Mouse (Mus musculus): ENCODE data around the gene Strn4. TPM values are rescaled to one million over a fixed set of nuclear protein-coding genes. Genes with fewer than 3 reads are reported as not detected.

The Strn4 gene
- total and polyA plus RNA-seq, 2 experiments from 2014 or later: 61.1 to 128 TPM

GRCm38 (mm10) chr7:16842645-16843063 lies 27.0 kb downstream of the Strn4 start, which contains the start of gene Prkd2:
Gene Prkd2 (plus strand): TSS chr7:16842902.
- H3K4me2 ChIP-seq (ENCODE audit: low read depth, low read length): peak within 1 kb of the TSS; percentile 96
- H3K9me3 ChIP-seq (replicated peaks; ENCODE audit: control insufficient read depth, low read length): no peaks in the 10 kb centered on the region
- TF ChIP-seq EP300 (IDR thresholded peaks at IDR 0.05; ENCODE audit: low read depth) (no peak), CTCF (IDR thresholded peaks at IDR 0.05; ENCODE audit: low read depth) (no peak)
- WGBS: under 1% methylated on average over 31 of the region's 32 CpGs
- ATAC-seq (ENCODE audit: insufficient read depth, low read depth): peak; percentile 85
- peaks cover 10% of the 10 kb centered on the region; the same call in 1 of the 2 replicates for H3K4me1 ChIP-seq (ENCODE audit: control insufficient read depth, insufficient read depth)
- H3K27me3 ChIP-seq (ENCODE audit: control insufficient read depth, insufficient read depth, low read length): no peaks in the 10 kb centered on the region
- peak; percentile 91 for DNase-seq (ENCODE audit: low spot score)
- peak within 1 kb of the TSS; percentile 84 for H3K4me3 ChIP-seq (ENCODE audit: low read depth, low read length)
- H3K9ac ChIP-seq (replicated peaks; ENCODE audit: low read depth, low read length): peak within 1 kb of the TSS; percentile 83
- peak within 1 kb of the TSS; percentile 90 for H3K27ac ChIP-seq (ENCODE audit: low read depth)
- H3K36me3 ChIP-seq (replicated peaks; ENCODE audit: control insufficient read depth, insufficient read depth, low read length): peaks cover 48% of the 10 kb centered on the region

DNA sequence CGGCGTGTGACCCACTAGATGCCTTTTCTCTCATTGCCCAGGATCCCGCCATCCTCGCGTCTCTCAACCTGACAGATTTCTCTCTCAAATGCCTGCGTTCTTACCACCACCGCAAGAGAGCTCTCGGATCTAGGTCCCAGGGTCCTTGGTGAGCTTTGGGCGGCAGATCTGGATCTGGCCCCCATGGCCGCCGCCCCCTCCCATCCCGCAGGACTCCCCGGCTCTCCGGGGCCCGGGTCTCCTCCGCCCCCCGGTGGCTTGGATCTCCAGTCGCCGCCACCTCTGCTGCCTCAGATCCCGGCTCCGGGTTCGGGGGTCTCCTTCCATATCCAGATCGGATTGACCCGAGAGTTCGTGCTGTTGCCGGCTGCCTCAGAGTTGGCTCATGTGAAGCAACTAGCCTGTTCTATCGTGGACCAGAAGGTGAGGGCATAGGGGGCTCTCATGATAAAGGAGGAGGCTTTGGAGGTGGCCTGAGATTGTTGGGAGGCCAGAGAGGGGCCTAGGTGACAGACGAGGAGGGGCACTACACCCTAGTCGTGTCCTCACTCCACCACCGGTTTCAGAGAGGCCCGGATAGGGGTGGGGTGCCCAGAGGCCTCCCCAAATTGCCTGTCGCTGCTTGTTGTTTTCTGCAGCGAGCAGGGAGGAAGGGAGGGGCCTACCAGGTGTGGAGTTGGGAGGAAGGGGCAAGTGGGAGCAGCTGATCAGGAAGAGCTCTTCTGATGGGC lies 27.9 kb downstream of the Strn4 start:
- 3% methylated on average over 33 of the region's 33 CpGs for WGBS
- Histone ChIP-seq H3K4me2 (ENCODE audit: low read depth, low read length) (peak overlapping the region; percentile 96), H3K27ac (ENCODE audit: low read depth) (peak overlapping the region; percentile 90), H3K9ac (replicated peaks; ENCODE audit: low read depth, low read length) (peak overlapping the region; percentile 83), H3K9me3 (replicated peaks; ENCODE audit: control insufficient read depth, low read length) (no peaks in the 10 kb centered on the region), H3K27me3 (ENCODE audit: control insufficient read depth, insufficient read depth, low read length) (no peaks in the 10 kb centered on the region), H3K4me1 (ENCODE audit: control insufficient read depth, insufficient read depth) (peaks cover 10% of the 10 kb centered on the region; the same call in 1 of the 2 replicates), H3K4me3 (ENCODE audit: low read depth, low read length) (peak overlapping the region; percentile 84), H3K36me3 (replicated peaks; ENCODE audit: control insufficient read depth, insufficient read depth, low read length) (peaks cover 43% of the 10 kb centered on the region)
- no peak for DNase-seq (ENCODE audit: low spot score)
- no peak for TF ChIP-seq CTCF (IDR thresholded peaks at IDR 0.05; ENCODE audit: low read depth)
- no peak for TF ChIP-seq EP300 (IDR thresholded peaks at IDR 0.05; ENCODE audit: low read depth)
- ATAC-seq (ENCODE audit: insufficient read depth, low read depth): no peak

DNA sequence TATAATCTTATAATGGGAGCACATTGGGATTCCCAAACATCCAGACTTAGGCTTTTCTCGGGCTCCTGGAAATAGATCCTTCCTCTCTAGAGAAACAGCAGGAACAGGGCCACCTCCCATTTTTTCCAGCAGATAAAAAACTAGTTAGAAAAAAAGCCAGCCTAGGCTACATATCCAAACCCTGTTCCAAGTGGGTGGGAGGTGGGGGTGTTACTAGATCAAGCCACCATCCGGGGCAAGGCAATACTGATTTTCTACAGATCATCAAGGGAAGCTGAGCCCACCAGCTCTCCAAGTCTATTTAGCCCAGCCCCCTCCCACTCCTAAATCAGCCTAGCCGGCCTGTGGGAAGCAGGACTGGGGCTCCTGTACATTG lies 29.0 kb downstream of the Strn4 start:
- no peak for DNase-seq (ENCODE audit: low spot score)
- Histone ChIP-seq H3K4me3 (ENCODE audit: low read depth, low read length) (peak overlapping the region; percentile 84), H3K9ac (replicated peaks; ENCODE audit: low read depth, low read length) (peak overlapping the region; percentile 83; the same call in 1 of the 2 replicates), H3K36me3 (replicated peaks; ENCODE audit: control insufficient read depth, insufficient read depth, low read length) (peaks cover 42% of the 10 kb centered on the region), H3K4me1 (ENCODE audit: control insufficient read depth, insufficient read depth) (peaks cover 10% of the 10 kb centered on the region; the same call in 1 of the 2 replicates), H3K27ac (ENCODE audit: low read depth) (peak overlapping the region; percentile 90), H3K27me3 (ENCODE audit: control insufficient read depth, insufficient read depth, low read length) (no peaks in the 10 kb centered on the region), H3K9me3 (replicated peaks; ENCODE audit: control insufficient read depth, low read length) (no peaks in the 10 kb centered on the region), H3K4me2 (ENCODE audit: low read depth, low read length) (peak overlapping the region; percentile 96)
- 57% methylated on average over 3 of the region's 3 CpGs for WGBS
- no peak for ATAC-seq (ENCODE audit: insufficient read depth, low read depth)
- no peak for TF ChIP-seq EP300 (IDR thresholded peaks at IDR 0.05; ENCODE audit: low read depth)
- no peak for TF ChIP-seq CTCF (IDR thresholded peaks at IDR 0.05; ENCODE audit: low read depth)

- Histone ChIP-seq H3K4me2 (ENCODE audit: low read depth, low read length) (peak overlapping the region; percentile 96), H3K27ac (ENCODE audit: low read depth) (peak overlapping the region; percentile 90), H3K9me3 (replicated peaks; ENCODE audit: control insufficient read depth, low read length) (no peaks in the 10 kb centered on the region), H3K4me1 (ENCODE audit: control insufficient read depth, insufficient read depth) (peaks cover 10% of the 10 kb centered on the region; the same call in 1 of the 2 replicates), H3K27me3 (ENCODE audit: control insufficient read depth, insufficient read depth, low read length) (no peaks in the 10 kb centered on the region), H3K9ac (replicated peaks; ENCODE audit: low read depth, low read length) (peak overlapping the region; percentile 54; the same call in 1 of the 2 replicates), H3K36me3 (replicated peaks; ENCODE audit: control insufficient read depth, insufficient read depth, low read length) (peaks cover 42% of the 10 kb centered on the region), H3K4me3 (ENCODE audit: low read depth, low read length) (peak overlapping the region; percentile 84)
- ATAC-seq (ENCODE audit: insufficient read depth, low read depth) (peak; percentile 13), DNase-seq (ENCODE audit: low spot score) (peak; percentile 60)
- 39% methylated on average over 14 of the region's 14 CpGs for WGBS
- TF ChIP-seq CTCF (IDR thresholded peaks at IDR 0.05; ENCODE audit: low read depth) (no peak), EP300 (IDR thresholded peaks at IDR 0.05; ENCODE audit: low read depth) (0 out of 2 replicates have a peak, but pooled peaks have one; percentile 26)
These were observed 29.6 kb downstream of the Strn4 start for GRCm38 (mm10) chr7:16845072-16845819.

GRCm38 (mm10) chr7:16845820-16846167 lies 30.1 kb downstream of the Strn4 start:
- H3K4me3 ChIP-seq (ENCODE audit: low read depth, low read length): peak overlapping the region; percentile 84
- peak overlapping the region; percentile 96 for H3K4me2 ChIP-seq (ENCODE audit: low read depth, low read length)
- ATAC-seq (ENCODE audit: insufficient read depth, low read depth) (no peak), DNase-seq (ENCODE audit: low spot score) (no peak)
- no peaks in the 10 kb centered on the region for H3K27me3 ChIP-seq (ENCODE audit: control insufficient read depth, insufficient read depth, low read length)
- WGBS: 47% methylated on average over 10 of the region's 10 CpGs
- H3K9ac ChIP-seq (replicated peaks; ENCODE audit: low read depth, low read length): peak overlapping the region; percentile 54; the same call in 1 of the 2 replicates
- peak overlapping the region; percentile 90 for H3K27ac ChIP-seq (ENCODE audit: low read depth)
- H3K4me1 ChIP-seq (ENCODE audit: control insufficient read depth, insufficient read depth): peaks cover 10% of the 10 kb centered on the region; the same call in 1 of the 2 replicates
- no peaks in the 10 kb centered on the region for H3K9me3 ChIP-seq (replicated peaks; ENCODE audit: control insufficient read depth, low read length)
- TF ChIP-seq EP300 (IDR thresholded peaks at IDR 0.05; ENCODE audit: low read depth) (no peak), CTCF (IDR thresholded peaks at IDR 0.05; ENCODE audit: low read depth) (no peak)
- peaks cover 41% of the 10 kb centered on the region for H3K36me3 ChIP-seq (replicated peaks; ENCODE audit: control insufficient read depth, insufficient read depth, low read length)
